Mouse (Mus musculus) thymus, postnatal 10 days (tissue): ENCODE measurements around the gene Gm21775.
"Not testable (repeated sequence)": the region's sequence is repeated elsewhere in the genome, so short reads cannot be mapped to it uniquely, and the experiment has no call there.

Experiments used
- DNase-seq, 2 experiments: peaks; one replicate each; pipeline ENCODE4 v3.0.0; 2021; ENCODE audit warnings: low spot score in 2 of 2

The Gm21775 gene

DNA sequence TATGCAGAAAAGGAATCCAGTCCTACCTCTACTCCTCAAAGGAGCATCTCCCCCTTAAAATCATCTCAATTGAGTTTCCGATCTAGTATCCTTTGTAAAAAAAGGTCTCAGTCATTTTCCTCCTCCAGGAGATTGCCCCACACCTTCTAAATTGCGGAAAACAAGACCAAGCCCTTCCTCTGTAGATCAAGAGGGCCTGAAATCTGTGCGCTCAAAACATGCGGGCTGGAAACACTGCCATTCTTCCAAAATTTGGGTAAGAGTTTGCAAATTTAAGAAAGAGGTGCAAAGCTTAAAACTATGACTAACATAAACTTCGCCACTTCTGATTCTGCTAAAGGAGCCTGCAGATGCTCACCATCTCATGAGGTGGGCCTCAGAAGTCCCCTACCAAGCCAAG lies at the start of gene Gm21775:
Gm21775 (plus strand) TSS at position 301 of the 400 bp plus-strand sequence.
- DNase-seq = not testable (repeated sequence)

GRCm38 (mm10) chrY:10535942-10536341 lies 17.3 kb upstream of the Gm21775 start, which contains the start of gene Gm20737:
TSS of gene Gm20737 (minus strand) at chrY:10536042.
- DNase-seq = not testable (repeated sequence)
